Mouse (Mus musculus) lung, postnatal 14 days (tissue): ENCODE results near the gene Zfp978.
"Not testable (repeated sequence)": the region's sequence is repeated elsewhere in the genome, so short reads cannot be mapped to it uniquely, and the experiment has no call there.

ENCODE experiments used
- DNase-seq: peaks from one replicate; pipeline ENCODE4 v3.0.0; 2021

Zfp978 gene

GRCm38 (mm10) chr4:147417157-147417778 is 56.2 kb downstream of the Zfp978 start:
- no peak for DNase-seq

DNA sequence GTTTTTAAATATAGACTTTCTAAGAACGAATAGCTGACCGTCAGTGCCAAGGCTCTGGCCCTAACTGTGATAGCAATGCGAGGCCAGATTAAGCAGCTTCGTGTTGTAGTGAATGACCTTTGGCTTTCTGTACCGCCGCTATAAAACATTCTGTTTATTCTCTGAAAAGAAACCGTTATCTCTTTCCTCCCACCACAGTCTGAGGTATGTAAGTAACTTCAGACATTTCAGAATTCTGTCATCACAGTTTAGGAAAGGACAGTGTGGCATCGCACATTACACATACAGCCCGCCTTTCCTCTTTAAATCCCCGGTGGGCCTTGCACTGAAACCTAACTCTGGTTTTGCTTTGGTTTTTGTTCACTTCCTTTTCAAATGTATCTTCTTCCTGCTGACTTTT is 56.8 kb downstream of the Zfp978 start:
- no peak for DNase-seq

DNA sequence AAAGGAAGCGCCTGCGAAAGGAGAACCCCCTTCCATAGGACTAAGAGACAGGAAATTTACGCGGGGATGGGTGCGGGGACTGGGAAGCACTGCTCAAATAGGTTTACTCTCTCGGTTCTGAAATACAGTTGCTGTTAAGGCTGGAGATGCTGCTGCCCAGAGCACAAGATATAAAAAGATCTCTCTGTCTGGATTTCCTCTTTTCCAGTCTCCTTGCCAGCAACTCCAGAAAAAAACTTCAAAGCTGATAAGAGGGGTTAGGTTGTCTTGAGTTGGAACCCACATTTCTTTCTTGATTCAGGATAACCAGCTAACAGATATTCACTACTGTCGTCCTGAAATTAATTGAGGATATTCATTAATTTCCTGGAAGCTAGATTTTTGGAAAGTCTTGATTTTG is 57.2 kb downstream of the Zfp978 start:
- DNase-seq = not testable (repeated sequence)

GRCm38 (mm10) chr4:147419190-147419589 is 58.1 kb downstream of the Zfp978 start:
- not testable (repeated sequence) for DNase-seq

DNA sequence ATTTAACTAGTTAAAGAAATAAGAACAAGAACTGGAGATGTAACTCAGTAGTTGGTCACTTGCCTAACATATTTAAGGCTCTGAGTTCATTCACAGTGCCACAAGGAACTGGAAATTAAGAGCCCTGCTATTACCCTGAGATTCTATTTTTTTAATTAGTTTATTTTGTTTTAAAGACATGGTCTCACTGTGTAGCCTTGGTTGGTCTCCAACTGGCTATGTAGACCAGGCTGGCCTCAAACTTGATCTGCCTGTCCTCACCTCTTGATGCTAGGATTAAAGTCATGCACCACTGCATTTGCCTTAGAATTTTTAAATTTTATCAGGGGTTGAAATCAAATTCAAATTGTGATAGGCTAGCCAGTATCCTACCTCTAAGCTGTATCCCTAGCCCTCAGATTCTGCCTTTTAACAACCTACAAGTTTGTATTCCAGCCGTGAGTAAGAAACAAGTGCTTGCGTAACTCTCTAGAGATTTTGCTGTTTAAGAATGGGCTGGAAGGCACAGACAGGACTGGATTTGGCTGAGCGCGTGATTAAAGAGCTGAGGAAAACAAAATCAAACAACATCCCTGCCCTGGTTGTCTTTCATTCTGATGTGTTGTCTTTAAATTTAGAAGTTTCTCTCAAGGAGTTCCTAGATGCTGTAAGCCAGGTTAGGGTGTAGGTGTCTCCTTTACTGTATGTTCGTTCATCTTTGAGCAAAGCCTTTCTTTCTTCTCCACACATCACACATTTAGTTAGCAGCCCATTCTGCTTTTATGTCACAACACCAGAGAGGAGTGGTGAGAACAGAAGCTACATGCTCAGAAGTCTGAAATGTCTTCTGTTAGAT is 58.9 kb downstream of the Zfp978 start:
- not testable (repeated sequence) for DNase-seq

DNA sequence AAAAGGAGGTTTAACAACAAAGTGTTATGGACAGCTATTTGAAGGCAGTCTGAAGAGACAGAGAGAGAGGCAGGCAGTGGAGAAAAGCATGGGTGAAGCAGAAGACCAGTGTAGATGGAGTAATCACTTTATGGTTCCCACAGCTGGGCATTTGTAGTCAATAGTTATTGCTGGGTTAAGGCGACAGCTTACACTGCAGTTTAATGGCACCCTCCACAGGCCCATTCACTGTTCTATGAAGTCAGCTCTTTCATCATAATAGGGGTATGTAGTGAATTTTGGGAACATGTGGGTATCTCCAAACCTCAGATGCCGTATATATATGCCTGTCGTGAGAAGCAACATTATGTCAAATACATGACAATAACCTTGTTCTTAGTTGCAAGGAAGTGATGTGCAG is 59.7 kb downstream of the Zfp978 start:
- DNase-seq = no peak

GRCm38 (mm10) chr4:147421316-147421715 is 60.2 kb downstream of the Zfp978 start:
- DNase-seq = not testable (repeated sequence)

DNA sequence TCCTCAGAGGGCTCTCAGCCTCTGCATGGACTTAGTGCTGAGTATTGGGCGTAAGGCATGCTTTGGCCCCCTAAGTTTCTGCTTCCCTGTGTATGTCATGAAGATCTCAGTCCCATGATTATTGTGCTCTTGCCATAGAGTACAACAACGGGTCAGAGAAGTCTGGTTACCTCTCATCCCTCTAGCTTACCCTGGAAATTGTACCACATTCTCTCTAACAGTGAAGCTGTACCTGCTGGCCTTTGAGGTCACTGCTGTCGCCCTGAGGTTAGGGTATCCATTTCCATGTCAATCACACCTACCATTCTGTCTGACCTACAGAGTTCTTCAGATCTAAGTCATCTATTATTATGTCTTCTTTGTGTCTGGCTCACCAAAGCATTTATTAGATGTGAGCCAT is 62.0 kb downstream of the Zfp978 start:
- no peak for DNase-seq

DNA sequence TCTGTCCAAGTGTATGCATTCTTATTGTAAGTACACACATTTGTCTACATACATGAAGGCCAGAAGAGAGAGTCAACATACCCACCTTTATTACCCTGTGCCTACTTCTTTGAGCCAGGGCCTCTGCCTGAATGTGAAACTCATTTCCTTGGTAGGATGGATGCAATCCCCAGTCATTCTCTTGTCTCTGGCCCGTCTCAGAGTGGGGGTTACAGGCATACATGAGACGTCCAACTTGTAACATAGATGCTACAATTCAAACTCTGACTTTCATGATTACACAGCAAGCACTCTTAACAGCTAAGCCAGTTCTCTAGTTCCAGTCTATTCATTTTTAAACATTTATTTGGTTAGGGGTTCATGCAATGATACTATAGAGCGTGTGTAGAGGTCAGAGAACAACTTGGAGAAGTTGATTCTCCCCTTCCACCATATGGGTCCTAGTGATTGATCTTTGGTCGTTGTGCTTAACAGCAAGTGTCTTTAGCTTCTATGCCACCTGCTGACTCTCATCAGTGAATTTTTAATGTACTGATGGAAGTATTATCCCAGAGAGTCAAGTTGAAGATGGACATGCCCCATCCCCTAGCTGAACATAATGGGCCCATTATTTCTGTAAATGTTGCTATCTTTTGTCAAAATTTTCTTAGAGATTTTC is 62.7 kb downstream of the Zfp978 start:
- no peak for DNase-seq

DNA sequence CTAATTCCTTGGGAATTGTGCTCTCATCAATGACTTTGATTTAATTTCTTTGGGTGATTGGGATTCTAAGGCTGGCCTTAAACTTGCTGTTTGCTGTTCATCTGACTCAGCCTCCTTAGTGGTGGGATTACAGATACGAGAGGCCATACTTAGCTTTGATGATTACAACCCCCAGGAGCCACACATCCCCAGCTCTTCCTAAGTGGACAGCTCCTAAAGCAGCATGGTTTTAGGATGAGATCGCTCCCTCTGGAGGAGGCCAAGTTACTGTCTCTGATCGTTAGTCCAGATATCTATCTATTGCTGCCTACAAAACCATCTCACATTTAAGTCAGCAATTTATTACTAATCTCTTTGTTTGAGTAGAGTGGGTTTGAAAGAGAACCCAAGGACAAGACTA is 63.3 kb downstream of the Zfp978 start:
- DNase-seq = not testable (repeated sequence)

DNA sequence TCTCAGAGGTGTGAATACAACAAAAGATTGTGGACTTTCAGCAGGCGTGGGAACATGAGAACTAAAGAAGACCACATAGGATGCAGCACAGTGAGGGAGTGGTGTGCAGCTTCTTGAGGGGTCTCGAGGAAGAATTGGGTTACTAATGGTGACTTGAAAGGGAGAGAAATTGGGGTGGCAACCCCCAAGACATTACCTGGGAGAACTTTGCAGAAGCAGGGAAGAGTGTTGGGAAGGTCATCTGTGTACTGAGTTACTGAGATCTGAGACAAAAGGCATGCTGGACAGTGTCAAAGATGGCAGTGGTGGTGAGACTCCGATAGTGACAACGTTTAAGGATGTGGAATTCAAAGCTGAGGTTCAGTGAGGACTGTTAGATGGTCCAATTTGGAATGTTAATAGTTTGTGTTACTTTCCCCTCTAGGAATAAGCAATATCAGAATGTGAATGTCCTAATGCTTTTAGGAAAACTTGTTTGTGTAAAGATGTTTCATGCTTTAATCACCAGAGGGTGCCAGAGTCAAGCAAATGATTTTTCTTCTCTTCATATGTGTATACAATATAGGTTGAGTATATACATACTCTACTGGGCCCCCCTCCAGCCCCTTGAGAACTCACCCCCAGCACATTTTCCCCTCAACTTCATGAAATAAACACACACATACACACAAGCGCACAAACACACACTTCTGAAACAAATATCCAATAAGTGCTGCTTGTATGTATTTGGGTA is 64.7 kb downstream of the Zfp978 start:
- DNase-seq = not testable (repeated sequence)

DNA sequence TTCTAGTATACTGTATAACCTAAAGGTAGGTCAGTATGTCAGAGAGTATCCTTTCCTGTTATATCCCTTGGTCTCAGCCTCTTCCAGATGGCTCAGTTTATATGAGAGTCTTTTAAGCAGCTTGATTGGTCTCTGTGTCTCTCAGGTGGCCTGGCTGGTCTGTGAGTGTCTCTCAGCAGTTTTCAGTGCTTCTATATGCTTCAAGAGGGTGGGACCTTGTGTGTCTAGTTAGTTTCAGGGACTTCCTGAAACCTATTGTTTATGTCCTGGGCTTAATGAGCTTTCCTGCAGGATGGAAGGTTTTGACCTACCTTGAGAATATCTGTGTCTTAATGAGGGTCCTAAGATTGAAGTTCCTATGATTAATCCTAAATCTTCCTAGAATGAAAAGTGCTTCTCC is 69.5 kb downstream of the Zfp978 start:
- no peak for DNase-seq

DNA sequence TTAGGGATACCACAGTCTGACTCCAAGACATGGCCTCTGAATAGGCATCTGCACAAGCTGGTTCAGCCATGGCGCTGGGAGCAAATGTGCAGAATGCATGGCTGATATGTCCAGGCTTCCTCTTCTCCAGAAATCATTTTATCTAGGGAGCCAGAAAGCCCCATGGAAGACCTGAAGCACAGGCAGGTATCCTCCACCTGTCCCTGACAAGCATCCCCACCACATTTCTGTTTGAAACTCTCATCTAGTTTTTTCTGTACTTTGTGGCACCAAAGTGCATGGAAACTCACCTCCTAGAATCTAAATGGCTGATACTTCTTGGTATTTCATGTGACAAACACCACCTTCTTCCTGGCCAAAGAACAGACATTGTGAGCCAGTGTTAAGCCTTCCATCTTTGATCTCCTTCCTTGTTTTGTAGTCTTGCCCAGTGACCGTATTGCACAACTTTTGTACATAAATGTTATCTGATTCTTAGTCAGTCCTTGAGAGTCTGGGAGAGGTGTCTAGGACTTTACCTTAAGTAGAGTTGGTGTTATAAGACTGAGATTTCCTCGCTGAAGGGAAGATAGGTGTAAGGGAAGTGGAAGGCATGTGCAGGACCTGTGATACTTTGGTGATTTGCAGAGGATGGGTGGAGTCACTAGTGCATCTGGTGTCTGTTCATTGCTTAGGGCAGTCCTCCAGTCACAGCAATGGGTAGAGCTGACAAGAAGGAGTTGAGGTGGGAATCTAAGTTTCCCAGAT is 70.8 kb downstream of the Zfp978 start:
- DNase-seq = not testable (repeated sequence)

- no peak for DNase-seq
Measured at GRCm38 (mm10) chr4:147432443-147432790, 71.3 kb downstream of the Zfp978 start.

GRCm38 (mm10) chr4:147433017-147433416 is 71.9 kb downstream of the Zfp978 start:
- DNase-seq = no peak

- DNase-seq = no peak
Measured at GRCm38 (mm10) chr4:147433874-147434273, 72.8 kb downstream of the Zfp978 start.
